Mouse (Mus musculus) heart, embryonic 11.5 days (tissue): ENCODE measurements at regions not wholly inside any gene's neighbourhood (a gene's known extent, or its start where the extent isn't known, plus 50 kb on each side); places are given as distances from the start of the nearest gene placed in this dataset.

Experiments
- ATAC-seq: fragments of 200-750 bp; cut with Nextera tagmentation; replicated peaks from 2 replicates; pipeline ENCODE4 v1.8.0; 2017; ENCODE audit warnings: moderate library complexity; ENCODE audit not compliant: insufficient number of reproducible peaks, low FRiP score, low TSS enrichment
- H3K27ac ChIP-seq: fragments of 300-500 bp; sonication (generic); 2 replicates; pipeline ENCODE4 v1.5.1; 2014; ENCODE audit warnings: mild to moderate bottlenecking, low read depth, low read length
- H3K27me3 ChIP-seq: fragments of 300-500 bp; sonication (generic); 2 replicates; pipeline ENCODE4 v1.6.1; 2014; ENCODE audit warnings: mild to moderate bottlenecking, low read length, mixed read lengths; ENCODE audit not compliant: control insufficient read depth, insufficient read depth
- H3K36me3 ChIP-seq: fragments of 300-500 bp; sonication (generic); 2 replicates; pipeline ENCODE4 v1.6.1; 2014; ENCODE audit warnings: mild to moderate bottlenecking, low read length, moderate library complexity, mixed read lengths; ENCODE audit not compliant: control insufficient read depth, insufficient read depth
- H3K4me1 ChIP-seq: fragments of 300-500 bp; sonication (generic); 2 replicates; pipeline ENCODE4 v1.6.1; 2014; ENCODE audit warnings: low read length; ENCODE audit not compliant: control insufficient read depth, insufficient read depth
- H3K4me2 ChIP-seq: fragments of 300-500 bp; sonication (generic); 2 replicates; pipeline ENCODE4 v1.6.1; 2014; ENCODE audit warnings: mild to moderate bottlenecking, moderate library complexity
- H3K4me3 ChIP-seq: fragments of 300-500 bp; sonication (generic); 2 replicates; pipeline ENCODE4 v1.5.1; 2014; ENCODE audit warnings: low read depth, low read length
- H3K9ac ChIP-seq: fragments of 300-500 bp; sonication (generic); 2 replicates; pipeline ENCODE4 v1.6.1; 2014; ENCODE audit warnings: mild to moderate bottlenecking, low read depth, low read length, moderate library complexity
- H3K9me3 ChIP-seq: fragments of 300-500 bp; sonication (generic); replicated peaks from 2 replicates; pipeline ENCODE4 v1.6.1; 2016; ENCODE audit warnings: low read length; ENCODE audit not compliant: control insufficient read depth
- WGBS: fragments of 180-500 bp; shearing (Covaris S2); extraction: QIAGEN DNeasy Blood & Tissue Kit; methylation state at CpG from one replicate; pipeline ENCODE4 v1.1.7; 2014; ENCODE audit not compliant: insufficient replicate concordance; 5-methylcytosine and 5-hydroxymethylcytosine counted together

DNA sequence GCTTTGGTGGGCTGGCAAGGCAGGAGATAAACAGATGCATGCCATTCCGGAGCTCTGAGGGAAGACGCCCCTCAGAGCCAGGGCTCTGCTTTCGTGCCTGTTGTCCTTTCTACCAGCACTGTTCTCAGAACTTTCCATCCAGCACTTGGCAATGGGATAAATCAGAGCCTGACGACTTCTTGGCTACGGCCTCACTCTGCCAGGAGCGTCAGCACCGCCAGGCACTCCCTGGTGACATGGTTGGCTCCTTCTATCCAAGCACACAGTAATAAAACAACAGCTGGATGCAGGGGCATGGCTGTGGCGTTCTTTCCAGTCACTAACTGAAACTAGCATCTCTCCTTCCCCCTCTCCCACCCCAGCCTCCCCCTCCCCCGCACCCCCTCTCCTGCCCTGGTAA, 215.4 kb downstream of the Ly86 start:
- Histone ChIP-seq H3K36me3 (no peaks in the 10 kb centered on the region), H3K4me3 (no peak overlapping the region), H3K4me2 (no peak overlapping the region), H3K9ac (no peak overlapping the region), H3K27ac (no peak overlapping the region), H3K9me3 (no peaks in the 10 kb centered on the region), H3K27me3 (no peaks in the 10 kb centered on the region), H3K4me1 (peaks cover 43% of the 10 kb centered on the region)
- ATAC-seq: no peak
- 30% methylated on average over 9 of the region's 9 CpGs for WGBS

DNA sequence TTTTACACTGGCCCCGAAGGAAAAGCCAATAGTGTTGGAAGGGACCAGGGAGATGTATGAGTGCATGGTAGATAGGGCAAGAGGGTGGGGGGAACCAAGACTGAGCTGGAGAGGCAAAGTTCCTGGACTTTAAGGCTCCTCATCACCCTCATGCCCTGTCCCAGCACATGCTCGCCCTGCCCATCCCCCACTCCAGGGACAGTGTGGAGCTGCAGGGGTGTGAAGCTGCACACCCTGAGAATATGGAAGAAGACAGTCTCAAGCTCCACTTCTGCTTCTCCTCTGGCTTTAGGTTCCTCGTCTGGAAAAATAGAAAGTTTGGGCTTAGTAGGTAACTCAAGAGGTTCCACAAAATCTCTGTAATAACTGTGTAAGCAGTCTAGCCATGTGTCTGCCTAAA, 215.8 kb downstream of the Ly86 start:
- WGBS: 41% methylated on average over 3 of the region's 3 CpGs
- no peak overlapping the region for H3K4me2 ChIP-seq
- H3K9ac ChIP-seq: no peak overlapping the region
- ATAC-seq: no peak
- no peak overlapping the region for H3K27ac ChIP-seq
- H3K27me3 ChIP-seq: no peaks in the 10 kb centered on the region
- no peak overlapping the region for H3K4me3 ChIP-seq
- peaks cover 43% of the 10 kb centered on the region for H3K4me1 ChIP-seq
- H3K36me3 ChIP-seq: no peaks in the 10 kb centered on the region
- no peaks in the 10 kb centered on the region for H3K9me3 ChIP-seq

DNA sequence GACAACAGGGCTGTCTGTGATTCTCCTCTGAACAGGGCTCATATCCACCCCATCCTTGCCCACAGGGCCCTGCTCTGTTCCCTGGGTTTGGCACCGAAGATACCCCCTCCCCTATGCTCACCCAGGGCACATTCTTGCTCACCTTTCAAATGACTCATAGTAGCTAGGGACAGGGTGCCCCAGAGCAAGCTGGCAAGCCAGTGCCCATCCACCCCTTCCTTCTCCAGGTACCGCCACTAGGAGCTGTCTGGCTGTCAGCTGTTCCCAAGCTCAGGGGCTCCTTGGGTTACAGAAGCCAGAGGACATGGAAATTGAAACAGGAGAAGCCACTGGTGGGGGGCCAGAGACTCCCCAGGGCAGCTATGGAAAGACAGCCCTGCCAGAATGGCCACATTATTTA, 216.4 kb downstream of the Ly86 start:
- Histone ChIP-seq H3K4me3 (no peak overlapping the region), H3K27ac (no peak overlapping the region), H3K27me3 (no peaks in the 10 kb centered on the region), H3K36me3 (no peaks in the 10 kb centered on the region), H3K4me2 (no peak overlapping the region), H3K9me3 (no peaks in the 10 kb centered on the region), H3K4me1 (peaks cover 43% of the 10 kb centered on the region), H3K9ac (no peak overlapping the region)
- no peak for ATAC-seq
- 44% methylated on average over 2 of the region's 2 CpGs for WGBS

DNA sequence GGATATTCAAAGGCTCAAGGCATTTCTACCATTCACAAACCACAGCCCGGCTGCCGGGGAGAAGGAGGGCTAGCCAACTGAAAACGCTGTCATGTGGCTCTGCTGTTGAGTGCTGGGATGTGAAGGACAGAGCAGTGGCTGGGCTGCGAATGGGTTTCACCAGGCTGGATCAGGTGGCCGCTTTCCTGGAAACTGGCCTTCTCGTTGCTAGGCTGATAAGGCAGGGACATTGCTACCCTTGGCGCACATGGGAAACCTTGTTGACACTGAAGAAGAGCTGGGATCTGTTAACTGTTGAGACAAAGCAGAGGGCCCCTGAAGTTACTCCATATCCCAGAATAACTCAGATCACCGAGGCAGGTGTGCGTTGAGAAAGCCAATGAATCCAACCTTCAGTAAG, 216.1 kb upstream of the Rreb1 start:
- H3K27ac ChIP-seq: peak overlapping the region; percentile 16; the same call in 1 of the 2 replicates

DNA sequence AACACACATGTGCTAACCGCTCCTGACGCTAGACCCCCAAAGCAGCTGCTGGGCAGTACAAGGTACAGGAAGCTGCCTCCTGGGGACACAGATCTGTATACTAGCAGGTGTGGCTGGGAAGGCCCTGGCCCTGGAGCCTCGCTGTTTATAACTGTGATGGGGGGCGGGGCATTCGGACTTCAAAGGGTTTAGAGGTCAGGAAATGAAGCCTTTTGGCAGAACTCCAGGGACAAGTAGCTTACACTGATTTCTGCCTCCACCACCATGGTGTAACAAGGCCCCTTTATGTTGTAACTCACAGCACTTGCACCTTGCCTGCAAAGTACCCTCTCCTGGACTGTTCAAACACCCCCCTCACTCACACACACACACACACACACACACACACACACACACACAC, 215.5 kb upstream of the Rreb1 start:
- Histone ChIP-seq H3K27ac (peak overlapping the region; percentile 16; the same call in 1 of the 2 replicates), H3K4me1 (peaks cover 43% of the 10 kb centered on the region), H3K4me3 (no peak overlapping the region), H3K9ac (no peak overlapping the region), H3K4me2 (no peak overlapping the region), H3K9me3 (no peaks in the 10 kb centered on the region), H3K27me3 (no peaks in the 10 kb centered on the region), H3K36me3 (no peaks in the 10 kb centered on the region)
- ATAC-seq: no peak; the same call in 1 of the 2 replicates
- WGBS: 9% methylated on average over 5 of the region's 5 CpGs

More for the DNA sequence above, 216.1 kb upstream of the Rreb1 start:
- H3K4me3 ChIP-seq: no peak overlapping the region
- ATAC-seq: no peak
- H3K9me3 ChIP-seq: no peaks in the 10 kb centered on the region
- peaks cover 43% of the 10 kb centered on the region for H3K4me1 ChIP-seq
- no peak overlapping the region for H3K4me2 ChIP-seq
- H3K9ac ChIP-seq: no peak overlapping the region
- H3K36me3 ChIP-seq: no peaks in the 10 kb centered on the region
- 20% methylated on average over 9 of the region's 9 CpGs for WGBS
- no peaks in the 10 kb centered on the region for H3K27me3 ChIP-seq

DNA sequence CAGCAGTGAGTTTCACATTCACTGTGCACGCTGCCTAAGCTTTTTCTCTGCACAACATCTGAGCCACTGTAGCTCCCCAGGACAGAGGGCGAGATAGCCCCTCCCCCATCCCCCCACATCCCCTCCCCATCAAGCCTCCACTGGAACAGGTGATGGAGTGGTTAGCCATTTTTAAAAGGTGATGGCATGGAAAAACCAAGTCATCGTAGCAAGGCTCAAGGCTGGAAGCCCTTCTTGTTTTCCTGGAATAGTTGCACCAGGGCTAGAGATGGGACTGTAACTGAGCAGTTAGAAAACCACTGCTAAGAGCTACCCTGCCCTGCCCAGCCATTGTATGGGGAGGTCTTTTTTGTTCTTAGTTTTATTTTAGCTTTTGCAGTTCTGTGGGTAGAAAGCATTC, 209.1 kb upstream of the Rreb1 start:
- H3K9me3 ChIP-seq: no peaks in the 10 kb centered on the region
- no peaks in the 10 kb centered on the region for H3K27me3 ChIP-seq
- H3K4me1 ChIP-seq: no peaks in the 10 kb centered on the region
- no peak overlapping the region for H3K4me3 ChIP-seq
- H3K9ac ChIP-seq: no peak overlapping the region
- no peak overlapping the region for H3K27ac ChIP-seq
- whole genome bisulfite sequencing: 57% methylated on average over 3 of the region's 3 CpGs
- no peak for ATAC-seq
- H3K36me3 ChIP-seq: no peaks in the 10 kb centered on the region
- no peak overlapping the region for H3K4me2 ChIP-seq

DNA sequence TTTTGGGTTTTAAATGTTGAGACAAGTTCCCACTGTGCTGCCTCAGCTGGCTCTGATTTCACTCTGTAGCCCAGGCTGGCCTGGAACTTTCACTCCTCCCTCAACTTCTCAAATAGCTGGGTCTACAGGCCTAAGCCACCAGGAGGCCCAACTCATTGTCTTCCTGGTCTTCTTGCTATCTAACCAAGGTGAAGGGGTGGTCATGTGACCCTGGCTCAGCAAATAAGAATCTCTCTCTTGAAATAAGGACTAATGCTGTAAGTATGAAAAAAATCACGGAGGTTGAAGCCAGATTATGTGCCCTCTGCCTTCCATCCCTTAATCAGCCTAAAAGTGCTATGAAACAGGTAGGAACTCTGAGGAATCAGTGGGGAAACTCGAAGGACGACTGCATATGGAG, 208.7 kb upstream of the Rreb1 start:
- no peaks in the 10 kb centered on the region for H3K27me3 ChIP-seq
- 77% methylated on average over 3 of the region's 3 CpGs for WGBS

DNA sequence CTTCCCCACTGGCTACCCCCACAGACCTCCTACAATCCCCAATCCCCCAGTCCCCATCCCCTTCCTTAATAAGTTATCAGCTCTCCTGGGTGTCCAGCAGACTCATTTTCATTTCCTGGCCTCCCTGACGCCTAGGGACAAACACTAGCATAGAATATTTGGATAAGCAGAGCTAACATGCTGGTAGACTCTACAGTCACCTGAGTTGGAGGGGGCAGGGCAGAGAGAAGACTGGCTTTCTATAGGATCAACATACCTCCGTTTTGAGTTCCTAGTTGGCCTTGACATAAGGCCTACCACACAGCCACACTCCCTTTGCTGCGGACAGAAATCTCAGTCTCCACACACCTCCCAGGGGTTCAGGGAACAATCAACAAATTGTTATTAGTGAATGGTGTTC, 205.2 kb upstream of the Rreb1 start:
- no peak for ATAC-seq
- H3K27me3 ChIP-seq: no peaks in the 10 kb centered on the region
- H3K9ac ChIP-seq: no peak overlapping the region
- H3K4me1 ChIP-seq: no peaks in the 10 kb centered on the region
- no peak overlapping the region for H3K4me2 ChIP-seq
- H3K9me3 ChIP-seq: no peaks in the 10 kb centered on the region
- no peaks in the 10 kb centered on the region for H3K36me3 ChIP-seq
- no peak overlapping the region for H3K4me3 ChIP-seq
- H3K27ac ChIP-seq: no peak overlapping the region
- WGBS: 47% methylated on average over 3 of the region's 3 CpGs

More for the DNA sequence above, 208.7 kb upstream of the Rreb1 start:
- no peaks in the 10 kb centered on the region for H3K9me3 ChIP-seq
- H3K4me1 ChIP-seq: no peaks in the 10 kb centered on the region
- no peak overlapping the region for H3K4me2 ChIP-seq
- no peak overlapping the region for H3K9ac ChIP-seq
- H3K36me3 ChIP-seq: no peaks in the 10 kb centered on the region
- H3K4me3 ChIP-seq: no peak overlapping the region
- no peak for ATAC-seq
- H3K27ac ChIP-seq: no peak overlapping the region

DNA sequence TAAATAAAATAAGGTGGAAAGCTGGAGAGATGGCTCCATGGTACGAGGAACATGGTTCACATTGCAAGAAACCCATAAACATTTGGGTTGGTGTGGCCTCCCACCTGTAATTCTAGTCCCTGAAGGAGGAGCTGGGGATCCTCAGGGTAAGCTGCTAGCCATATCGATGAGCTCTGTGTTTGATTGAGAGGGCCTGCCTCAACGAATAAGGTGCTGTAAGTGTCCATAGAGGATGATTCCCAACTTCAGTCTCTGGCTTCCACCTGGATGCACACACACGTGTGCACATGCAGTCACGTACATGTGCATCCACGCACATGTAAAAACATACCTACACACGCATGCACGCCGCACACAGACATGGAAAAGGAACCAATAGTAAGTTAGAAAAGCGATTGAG, 199.0 kb upstream of the Rreb1 start:
- Histone ChIP-seq H3K27me3 (no peaks in the 10 kb centered on the region), H3K9me3 (no peaks in the 10 kb centered on the region), H3K27ac (no peak overlapping the region), H3K36me3 (no peaks in the 10 kb centered on the region), H3K9ac (no peak overlapping the region), H3K4me3 (no peak overlapping the region), H3K4me1 (no peaks in the 10 kb centered on the region), H3K4me2 (no peak overlapping the region)
- ATAC-seq: no peak
- WGBS: 83% methylated on average over 10 of the region's 10 CpGs
